Mouse (Mus musculus): ENCODE data around the gene Rpl13a. TPM values are rescaled to one million over a fixed set of nuclear protein-coding genes. Genes with fewer than 3 reads are reported as not detected.
"Not testable (repeated sequence)": the region's sequence is repeated elsewhere in the genome, so short reads cannot be mapped to it uniquely, and the experiment has no call there.

Rpl13a gene
- polyA plus RNA-seq, 1 experiment from 2014 or later, result 1,168 TPM

DNA sequence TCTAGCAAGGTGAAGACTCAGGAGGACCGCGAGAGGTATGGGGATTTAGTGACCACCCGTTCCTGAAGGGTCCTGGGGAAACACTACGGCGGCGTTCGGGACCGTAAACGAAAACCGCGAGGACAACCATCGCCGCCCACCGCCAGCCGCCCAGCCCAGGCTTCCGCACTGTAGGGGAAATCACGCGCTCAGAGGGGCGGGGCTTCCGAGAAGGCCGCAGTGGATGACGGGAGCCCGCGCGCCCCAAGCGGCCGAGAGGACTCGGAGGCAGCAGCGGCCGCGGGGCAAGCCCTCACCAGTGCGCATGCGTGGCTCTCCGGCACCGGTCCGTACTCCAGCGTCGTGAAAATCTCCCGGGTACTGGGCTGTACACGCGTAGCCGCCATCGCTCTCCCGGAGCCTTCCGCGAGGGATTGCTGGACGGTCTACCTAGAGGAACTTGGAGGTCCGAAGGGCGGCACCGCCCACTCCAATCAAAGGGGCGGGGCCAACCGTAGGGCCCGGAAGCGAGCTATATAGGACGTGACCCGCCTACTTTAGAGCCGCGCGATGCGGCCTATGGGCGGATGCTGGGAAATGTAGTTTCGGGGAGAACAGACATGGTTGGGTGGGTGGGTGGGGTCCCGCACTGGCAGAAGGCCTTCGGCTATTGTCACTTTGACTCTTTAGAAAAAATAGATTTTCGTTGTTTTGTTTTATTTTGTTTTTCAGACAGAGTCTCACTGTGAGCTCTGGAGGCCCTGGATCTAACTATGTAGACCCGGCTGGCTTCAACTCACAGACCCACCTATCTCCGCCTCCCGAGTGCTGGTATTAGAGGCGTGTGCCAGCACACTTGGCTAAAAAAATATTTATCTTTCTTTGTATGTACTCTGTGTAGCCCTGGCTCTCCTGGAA is 25.8 kb upstream of the Rpl13a start, which contains the start of the genes Pih1d1 and Aldh16a1:
TSS of gene Pih1d1 (plus strand) at position 208 of the 897 bp plus-strand sequence.
TSS of gene Aldh16a1 (minus strand) at position 489 of the 897 bp plus-strand sequence.
- Histone ChIP-seq H3K4me3 (ENCODE audit: low read depth, low read length) (peak within 1 kb of the TSS; percentile 65), H3K27me3 (ENCODE audit: control insufficient read depth, insufficient read depth, low read length) (no peaks in the 10 kb centered on the region), H3K9me3 (ENCODE audit: control insufficient read depth, low read length) (no peaks in the 10 kb centered on the region), H3K4me1 (replicated peaks; ENCODE audit: control insufficient read depth, insufficient read depth, low read length) (peaks cover 2% of the 10 kb centered on the region; the same call in 1 of the 2 replicates), H3K36me3 (ENCODE audit: control insufficient read depth, insufficient read depth, low read length) (0 out of 2 replicates have a peak, but pooled peaks cover 2% of the 10 kb centered on the region), H3K4me2 (replicated peaks; ENCODE audit: low read depth, low read length) (peak within 1 kb of the TSS; percentile 74), H3K27ac (ENCODE audit: low read depth, low read length) (peak within 1 kb of the TSS; percentile 80), H3K9ac (ENCODE audit: low read depth, low read length) (peak within 1 kb of the TSS; percentile 91)
- DNase-seq (ENCODE audit: low spot score), result peak; percentile 99
- ATAC-seq (ENCODE audit: low FRiP score), result peak; percentile 96
- WGBS, result 5% methylated on average over 68 of the region's 69 CpGs

GRCm38 (mm10) chr7:45153586-45153985 is 25.0 kb upstream of the Rpl13a start:
- H3K27ac ChIP-seq (ENCODE audit: low read depth, low read length), result peak overlapping the region; percentile 80
- H3K4me2 ChIP-seq (replicated peaks; ENCODE audit: low read depth, low read length), result peak overlapping the region; percentile 74
- H3K9me3 ChIP-seq (ENCODE audit: control insufficient read depth, low read length), result no peaks in the 10 kb centered on the region
- H3K27me3 ChIP-seq (ENCODE audit: control insufficient read depth, insufficient read depth, low read length), result no peaks in the 10 kb centered on the region
- DNase-seq (ENCODE audit: low spot score) (no peak), ATAC-seq (ENCODE audit: low FRiP score) (peak; percentile 25; the same call in 1 of the 2 replicates)
- peak overlapping the region; percentile 65 for H3K4me3 ChIP-seq (ENCODE audit: low read depth, low read length)
- 9% methylated on average over 5 of the region's 5 CpGs for WGBS
- 0 out of 2 replicates have a peak, but pooled peaks cover 2% of the 10 kb centered on the region for H3K36me3 ChIP-seq (ENCODE audit: control insufficient read depth, insufficient read depth, low read length)
- H3K4me1 ChIP-seq (replicated peaks; ENCODE audit: control insufficient read depth, insufficient read depth, low read length), result peaks cover 2% of the 10 kb centered on the region; the same call in 1 of the 2 replicates
- peak overlapping the region; percentile 91 for H3K9ac ChIP-seq (ENCODE audit: low read depth, low read length)

- not testable (repeated sequence) for ATAC-seq (ENCODE audit: low FRiP score); H3K4me3 ChIP-seq (ENCODE audit: low read depth, low read length); H3K27me3 ChIP-seq (ENCODE audit: control insufficient read depth, insufficient read depth, low read length); H3K4me1 ChIP-seq (replicated peaks; ENCODE audit: control insufficient read depth, insufficient read depth, low read length); H3K27ac ChIP-seq (ENCODE audit: low read depth, low read length); H3K9me3 ChIP-seq (ENCODE audit: control insufficient read depth, low read length); H3K4me2 ChIP-seq (replicated peaks; ENCODE audit: low read depth, low read length); H3K36me3 ChIP-seq (ENCODE audit: control insufficient read depth, insufficient read depth, low read length); DNase-seq (ENCODE audit: low spot score)
- WGBS, result 91% methylated on average over 2 of the region's 2 CpGs
- H3K9ac ChIP-seq (ENCODE audit: low read depth, low read length), result peak overlapping the region; percentile 91; the same call in 1 of the 2 replicates
These were observed 24.5 kb upstream of the Rpl13a start for GRCm38 (mm10) chr7:45153052-45153451.

DNA sequence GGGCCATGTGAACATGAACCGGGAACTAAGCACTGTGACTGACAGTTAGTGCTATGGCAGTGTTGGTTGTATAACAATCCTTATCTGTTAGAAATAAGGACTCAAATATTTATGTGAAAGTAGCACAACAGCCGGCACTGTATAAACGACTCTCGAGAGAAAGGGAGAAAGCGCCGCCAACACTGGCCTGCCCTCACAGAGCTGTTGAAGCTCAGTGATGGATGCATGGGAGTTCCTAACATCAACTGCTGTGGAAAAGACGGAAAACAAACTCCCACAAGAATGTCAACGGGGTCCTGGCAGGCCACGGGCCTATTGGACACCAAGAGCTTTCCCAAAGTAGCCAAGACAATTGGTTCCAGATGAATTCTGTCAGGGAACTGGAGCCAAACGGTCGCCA is 22.7 kb upstream of the Rpl13a start:
- peaks cover 2% of the 10 kb centered on the region; the same call in 1 of the 2 replicates for H3K4me1 ChIP-seq (replicated peaks; ENCODE audit: control insufficient read depth, insufficient read depth, low read length)
- WGBS, result 61% methylated on average over 11 of the region's 11 CpGs
- no peak overlapping the region for H3K4me3 ChIP-seq (ENCODE audit: low read depth, low read length)
- no peak overlapping the region for H3K27ac ChIP-seq (ENCODE audit: low read depth, low read length)
- no peak overlapping the region for H3K9ac ChIP-seq (ENCODE audit: low read depth, low read length)
- H3K4me2 ChIP-seq (replicated peaks; ENCODE audit: low read depth, low read length), result no peak overlapping the region
- H3K27me3 ChIP-seq (ENCODE audit: control insufficient read depth, insufficient read depth, low read length), result no peaks in the 10 kb centered on the region
- H3K9me3 ChIP-seq (ENCODE audit: control insufficient read depth, low read length), result no peaks in the 10 kb centered on the region
- H3K36me3 ChIP-seq (ENCODE audit: control insufficient read depth, insufficient read depth, low read length), result no peaks in the 10 kb centered on the region
- DNase-seq (ENCODE audit: low spot score) (no peak), ATAC-seq (ENCODE audit: low FRiP score) (no peak)

GRCm38 (mm10) chr7:45150321-45150720 is 21.8 kb upstream of the Rpl13a start:
- Histone ChIP-seq H3K27ac (ENCODE audit: low read depth, low read length) (no peak overlapping the region), H3K4me1 (replicated peaks; ENCODE audit: control insufficient read depth, insufficient read depth, low read length) (peaks cover 2% of the 10 kb centered on the region; the same call in 1 of the 2 replicates), H3K36me3 (ENCODE audit: control insufficient read depth, insufficient read depth, low read length) (no peaks in the 10 kb centered on the region), H3K4me2 (replicated peaks; ENCODE audit: low read depth, low read length) (no peak overlapping the region), H3K9ac (ENCODE audit: low read depth, low read length) (no peak overlapping the region), H3K9me3 (ENCODE audit: control insufficient read depth, low read length) (no peaks in the 10 kb centered on the region), H3K27me3 (ENCODE audit: control insufficient read depth, insufficient read depth, low read length) (no peaks in the 10 kb centered on the region), H3K4me3 (ENCODE audit: low read depth, low read length) (no peak overlapping the region)
- 59% methylated on average over 4 of the region's 4 CpGs for WGBS
- no peak for DNase-seq (ENCODE audit: low spot score)
- no peak for ATAC-seq (ENCODE audit: low FRiP score)

GRCm38 (mm10) chr7:45149545-45149944 is 21.0 kb upstream of the Rpl13a start:
- Histone ChIP-seq H3K36me3 (ENCODE audit: control insufficient read depth, insufficient read depth, low read length) (no peaks in the 10 kb centered on the region), H3K4me2 (replicated peaks; ENCODE audit: low read depth, low read length) (no peak overlapping the region), H3K4me1 (replicated peaks; ENCODE audit: control insufficient read depth, insufficient read depth, low read length) (no peaks in the 10 kb centered on the region; the same call in 1 of the 2 replicates), H3K4me3 (ENCODE audit: low read depth, low read length) (no peak overlapping the region), H3K27me3 (ENCODE audit: control insufficient read depth, insufficient read depth, low read length) (no peaks in the 10 kb centered on the region), H3K27ac (ENCODE audit: low read depth, low read length) (no peak overlapping the region), H3K9ac (ENCODE audit: low read depth, low read length) (peak overlapping the region; percentile 8; the same call in 1 of the 2 replicates), H3K9me3 (ENCODE audit: control insufficient read depth, low read length) (no peaks in the 10 kb centered on the region)
- no peak for ATAC-seq (ENCODE audit: low FRiP score)
- WGBS, result 39% methylated on average over 6 of the region's 6 CpGs
- no peak for DNase-seq (ENCODE audit: low spot score)

DNA sequence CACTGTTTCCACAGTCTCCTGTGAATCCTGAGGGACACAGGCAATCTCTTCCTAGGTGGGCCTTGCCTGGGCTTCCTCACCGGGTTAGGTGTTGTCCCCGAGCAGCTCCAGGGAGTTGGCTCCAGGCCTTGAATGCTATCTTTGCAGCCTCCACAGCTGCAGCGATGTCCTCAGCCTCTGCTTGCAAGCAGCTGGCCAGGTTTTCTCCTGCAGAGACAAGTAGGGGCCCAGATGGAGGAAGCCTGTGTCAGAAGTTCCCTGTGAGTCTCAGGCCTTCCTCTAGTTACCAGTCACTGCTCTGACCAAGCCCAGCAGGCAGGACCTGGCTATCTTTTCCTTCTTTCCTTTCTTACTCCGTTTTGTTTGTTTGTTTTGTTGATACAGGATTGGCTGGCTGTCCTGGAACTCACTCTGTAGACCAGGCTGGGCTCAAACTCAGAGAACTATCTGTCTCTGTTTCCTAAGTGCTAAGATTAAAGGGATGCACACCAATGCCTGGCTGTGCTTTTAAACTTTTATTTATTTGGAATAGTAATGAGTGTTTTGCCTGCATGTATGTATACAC is 20.1 kb upstream of the Rpl13a start:
- Histone ChIP-seq H3K4me2 (replicated peaks; ENCODE audit: low read depth, low read length) (no peak overlapping the region), H3K36me3 (ENCODE audit: control insufficient read depth, insufficient read depth, low read length) (no peaks in the 10 kb centered on the region), H3K4me3 (ENCODE audit: low read depth, low read length) (no peak overlapping the region), H3K9me3 (ENCODE audit: control insufficient read depth, low read length) (no peaks in the 10 kb centered on the region), H3K4me1 (replicated peaks; ENCODE audit: control insufficient read depth, insufficient read depth, low read length) (no peaks in the 10 kb centered on the region; the same call in 1 of the 2 replicates), H3K27me3 (ENCODE audit: control insufficient read depth, insufficient read depth, low read length) (no peaks in the 10 kb centered on the region), H3K27ac (ENCODE audit: low read depth, low read length) (no peak overlapping the region), H3K9ac (ENCODE audit: low read depth, low read length) (no peak overlapping the region)
- ATAC-seq (ENCODE audit: low FRiP score), result no peak
- WGBS, result 63% methylated on average over 4 of the region's 4 CpGs
- no peak for DNase-seq (ENCODE audit: low spot score)

GRCm38 (mm10) chr7:45147899-45148298 is 19.3 kb upstream of the Rpl13a start:
- Histone ChIP-seq H3K4me1 (replicated peaks; ENCODE audit: control insufficient read depth, insufficient read depth, low read length) (no peaks in the 10 kb centered on the region), H3K4me3 (ENCODE audit: low read depth, low read length) (no peak overlapping the region), H3K36me3 (ENCODE audit: control insufficient read depth, insufficient read depth, low read length) (no peaks in the 10 kb centered on the region), H3K9me3 (ENCODE audit: control insufficient read depth, low read length) (no peaks in the 10 kb centered on the region), H3K4me2 (replicated peaks; ENCODE audit: low read depth, low read length) (no peak overlapping the region), H3K27ac (ENCODE audit: low read depth, low read length) (no peak overlapping the region), H3K27me3 (ENCODE audit: control insufficient read depth, insufficient read depth, low read length) (no peaks in the 10 kb centered on the region), H3K9ac (ENCODE audit: low read depth, low read length) (no peak overlapping the region)
- no peak for ATAC-seq (ENCODE audit: low FRiP score)
- DNase-seq (ENCODE audit: low spot score), result no peak
- WGBS, result 86% methylated on average over 11 of the region's 11 CpGs

Data from hindbrain, embryonic 11.5 days (tissue).